Mouse (Mus musculus): ENCODE data around the gene Utp3. TPM values are rescaled to one million over a fixed set of nuclear protein-coding genes. Genes with fewer than 3 reads are reported as not detected.

Gene Utp3
- polyA plus RNA-seq (2015; fragmentation: Nextera tagmentation; extraction: Ambion mirVana), result 48.3 and 49.8 TPM in 2 replicates

GRCm38 (mm10) chr5:88554086-88554886 is at the start of gene Utp3:
Utp3 (plus strand) TSS chr5:88554462.
- Histone ChIP-seq H3K4me3 (ENCODE audit: low read depth, low read length) (peak within 1 kb of the TSS; percentile 89), H3K4me2 (ENCODE audit: low read length) (peak within 1 kb of the TSS; percentile 96), H3K9ac (ENCODE audit: low read depth, low read length) (peak within 1 kb of the TSS; percentile 86), H3K9me3 (replicated peaks; ENCODE audit: control insufficient read depth, low read length, poor library complexity, severe bottlenecking) (no peaks in the 10 kb centered on the region), H3K36me3 (ENCODE audit: control insufficient read depth, insufficient read depth, low read length) (no peaks in the 10 kb centered on the region), H3K27me3 (ENCODE audit: control insufficient read depth, insufficient read depth, low read depth, low read length) (no peaks in the 10 kb centered on the region), H3K4me1 (ENCODE audit: control insufficient read depth, insufficient read depth, low read length) (peaks cover 21% of the 10 kb centered on the region), H3K27ac (ENCODE audit: low read length) (peak within 1 kb of the TSS; percentile 92)
- under 1% methylated on average over 70 of the region's 76 CpGs for WGBS
- ATAC-seq, result peak; percentile 97

- Histone ChIP-seq H3K9me3 (replicated peaks; ENCODE audit: control insufficient read depth, low read length, poor library complexity, severe bottlenecking) (no peaks in the 10 kb centered on the region), H3K9ac (ENCODE audit: low read depth, low read length) (no peak overlapping the region), H3K4me1 (ENCODE audit: control insufficient read depth, insufficient read depth, low read length) (no peaks in the 10 kb centered on the region), H3K27me3 (ENCODE audit: control insufficient read depth, insufficient read depth, low read depth, low read length) (no peaks in the 10 kb centered on the region), H3K27ac (ENCODE audit: low read length) (no peak overlapping the region), H3K4me3 (ENCODE audit: low read depth, low read length) (no peak overlapping the region), H3K4me2 (ENCODE audit: low read length) (no peak overlapping the region), H3K36me3 (ENCODE audit: control insufficient read depth, insufficient read depth, low read length) (no peaks in the 10 kb centered on the region)
- no peak for ATAC-seq
- WGBS, result 67% methylated on average over 1 of the region's 1 CpGs
Measured at GRCm38 (mm10) chr5:88508555-88508954, 45.7 kb upstream of the Utp3 start.

GRCm38 (mm10) chr5:88508990-88509389 is 45.3 kb upstream of the Utp3 start:
- no peak overlapping the region for H3K4me3 ChIP-seq (ENCODE audit: low read depth, low read length)
- 78% methylated on average over 1 of the region's 1 CpGs for WGBS

GRCm38 (mm10) chr5:88519232-88519631 is 35.0 kb upstream of the Utp3 start:
- Histone ChIP-seq H3K9me3 (replicated peaks; ENCODE audit: control insufficient read depth, low read length, poor library complexity, severe bottlenecking) (no peaks in the 10 kb centered on the region), H3K9ac (ENCODE audit: low read depth, low read length) (no peak overlapping the region), H3K4me2 (ENCODE audit: low read length) (no peak overlapping the region), H3K27me3 (ENCODE audit: control insufficient read depth, insufficient read depth, low read depth, low read length) (no peaks in the 10 kb centered on the region), H3K36me3 (ENCODE audit: control insufficient read depth, insufficient read depth, low read length) (no peaks in the 10 kb centered on the region), H3K4me1 (ENCODE audit: control insufficient read depth, insufficient read depth, low read length) (no peaks in the 10 kb centered on the region), H3K27ac (ENCODE audit: low read length) (no peak overlapping the region), H3K4me3 (ENCODE audit: low read depth, low read length) (no peak overlapping the region)
- ATAC-seq, result no peak
- WGBS, result 6% methylated on average over 2 of the region's 2 CpGs

More at GRCm38 (mm10) chr5:88508990-88509389, 45.3 kb upstream of the Utp3 start:
- Histone ChIP-seq H3K9ac (ENCODE audit: low read depth, low read length) (no peak overlapping the region), H3K9me3 (replicated peaks; ENCODE audit: control insufficient read depth, low read length, poor library complexity, severe bottlenecking) (no peaks in the 10 kb centered on the region), H3K27me3 (ENCODE audit: control insufficient read depth, insufficient read depth, low read depth, low read length) (no peaks in the 10 kb centered on the region), H3K27ac (ENCODE audit: low read length) (no peak overlapping the region), H3K36me3 (ENCODE audit: control insufficient read depth, insufficient read depth, low read length) (no peaks in the 10 kb centered on the region), H3K4me2 (ENCODE audit: low read length) (no peak overlapping the region), H3K4me1 (ENCODE audit: control insufficient read depth, insufficient read depth, low read length) (no peaks in the 10 kb centered on the region)
- no peak for ATAC-seq

- WGBS, result 85% methylated on average over 3 of the region's 3 CpGs
- Histone ChIP-seq H3K9ac (ENCODE audit: low read depth, low read length) (no peak within 1 kb of the TSS), H3K9me3 (replicated peaks; ENCODE audit: control insufficient read depth, low read length, poor library complexity, severe bottlenecking) (no peaks in the 10 kb centered on the region), H3K4me2 (ENCODE audit: low read length) (no peak within 1 kb of the TSS), H3K27me3 (ENCODE audit: control insufficient read depth, insufficient read depth, low read depth, low read length) (no peaks in the 10 kb centered on the region), H3K36me3 (ENCODE audit: control insufficient read depth, insufficient read depth, low read length) (no peaks in the 10 kb centered on the region), H3K27ac (ENCODE audit: low read length) (no peak within 1 kb of the TSS), H3K4me1 (ENCODE audit: control insufficient read depth, insufficient read depth, low read length) (no peaks in the 10 kb centered on the region), H3K4me3 (ENCODE audit: low read depth, low read length) (no peak within 1 kb of the TSS)
- ATAC-seq, result no peak
Measured at GRCm38 (mm10) chr5:88527657-88528056, 26.6 kb upstream of the Utp3 start, which contains the start of gene Jchain. Jchain (minus strand) TSS chr5:88527891.

- no peak for ATAC-seq
- Histone ChIP-seq H3K4me2 (ENCODE audit: low read length) (no peak overlapping the region), H3K27ac (ENCODE audit: low read length) (no peak overlapping the region), H3K9me3 (replicated peaks; ENCODE audit: control insufficient read depth, low read length, poor library complexity, severe bottlenecking) (no peaks in the 10 kb centered on the region), H3K27me3 (ENCODE audit: control insufficient read depth, insufficient read depth, low read depth, low read length) (no peaks in the 10 kb centered on the region), H3K9ac (ENCODE audit: low read depth, low read length) (no peak overlapping the region), H3K4me1 (ENCODE audit: control insufficient read depth, insufficient read depth, low read length) (no peaks in the 10 kb centered on the region), H3K4me3 (ENCODE audit: low read depth, low read length) (no peak overlapping the region), H3K36me3 (ENCODE audit: control insufficient read depth, insufficient read depth, low read length) (no peaks in the 10 kb centered on the region)
- WGBS, result 60% methylated on average over 1 of the region's 1 CpGs
Measured at GRCm38 (mm10) chr5:88530908-88531307, 23.4 kb upstream of the Utp3 start.

GRCm38 (mm10) chr5:88534697-88535096 is 19.6 kb upstream of the Utp3 start:
- Histone ChIP-seq H3K4me2 (ENCODE audit: low read length) (no peak overlapping the region), H3K27me3 (ENCODE audit: control insufficient read depth, insufficient read depth, low read depth, low read length) (no peaks in the 10 kb centered on the region), H3K4me1 (ENCODE audit: control insufficient read depth, insufficient read depth, low read length) (no peaks in the 10 kb centered on the region), H3K4me3 (ENCODE audit: low read depth, low read length) (no peak overlapping the region), H3K36me3 (ENCODE audit: control insufficient read depth, insufficient read depth, low read length) (no peaks in the 10 kb centered on the region), H3K9me3 (replicated peaks; ENCODE audit: control insufficient read depth, low read length, poor library complexity, severe bottlenecking) (no peaks in the 10 kb centered on the region), H3K27ac (ENCODE audit: low read length) (no peak overlapping the region), H3K9ac (ENCODE audit: low read depth, low read length) (no peak overlapping the region)
- ATAC-seq, result no peak
- 63% methylated on average over 3 of the region's 3 CpGs for WGBS

GRCm38 (mm10) chr5:88540845-88541244 is 13.4 kb upstream of the Utp3 start:
- Histone ChIP-seq H3K36me3 (ENCODE audit: control insufficient read depth, insufficient read depth, low read length) (no peaks in the 10 kb centered on the region), H3K9ac (ENCODE audit: low read depth, low read length) (no peak overlapping the region), H3K4me3 (ENCODE audit: low read depth, low read length) (no peak overlapping the region), H3K4me1 (ENCODE audit: control insufficient read depth, insufficient read depth, low read length) (no peaks in the 10 kb centered on the region), H3K27ac (ENCODE audit: low read length) (no peak overlapping the region), H3K27me3 (ENCODE audit: control insufficient read depth, insufficient read depth, low read depth, low read length) (no peaks in the 10 kb centered on the region), H3K4me2 (ENCODE audit: low read length) (no peak overlapping the region), H3K9me3 (replicated peaks; ENCODE audit: control insufficient read depth, low read length, poor library complexity, severe bottlenecking) (no peaks in the 10 kb centered on the region)
- no peak for ATAC-seq

GRCm38 (mm10) chr5:88542651-88543282 is 11.5 kb upstream of the Utp3 start:
- peak; percentile 64; the same call in 1 of the 2 replicates for ATAC-seq
- WGBS, result 60% methylated on average over 5 of the region's 5 CpGs
- no peaks in the 10 kb centered on the region for H3K4me1 ChIP-seq (ENCODE audit: control insufficient read depth, insufficient read depth, low read length)
- no peaks in the 10 kb centered on the region for H3K9me3 ChIP-seq (replicated peaks; ENCODE audit: control insufficient read depth, low read length, poor library complexity, severe bottlenecking)
- no peak overlapping the region for H3K27ac ChIP-seq (ENCODE audit: low read length)
- no peak overlapping the region for H3K9ac ChIP-seq (ENCODE audit: low read depth, low read length)
- no peaks in the 10 kb centered on the region for H3K27me3 ChIP-seq (ENCODE audit: control insufficient read depth, insufficient read depth, low read depth, low read length)
- H3K4me2 ChIP-seq (ENCODE audit: low read length), result no peak overlapping the region
- no peaks in the 10 kb centered on the region for H3K36me3 ChIP-seq (ENCODE audit: control insufficient read depth, insufficient read depth, low read length)
- no peak overlapping the region for H3K4me3 ChIP-seq (ENCODE audit: low read depth, low read length)
